ENCODE assay signal across 24 mouse cellular contexts in genomic region chr3:107119864-107120564, GRCm38 (mm10). TPM values are rescaled to one million over a fixed set of nuclear protein-coding genes. Genes with fewer than 3 reads are reported as not detected.
DNase-seq lines count a peak whose midpoint lies in the region; ATAC-seq and TF ChIP-seq lines count a peak whose summit lies in the region.
"Had no signal": no experiment of that assay in that cellular context is flagged by ENCODE, and none has a peak within 500 bp of the region (broad histone marks: within the 10 kb centered on the region; RNA-seq: fewer than 3 reads in every experiment).

No protein-coding gene starts in this region.

- no peak for TF ChIP-seq EP300 in stomach, postnatal 0 days (optimal IDR thresholded peaks at IDR 0.05)

- no peak overlapping the region for H3K9ac ChIP-seq in forebrain, embryonic 11.5 days (ENCODE audit: low read length)
- H3K9ac ChIP-seq in forebrain, embryonic 13.5 days, result no peak overlapping the region
- H3K9ac ChIP-seq in stomach, postnatal 0 days (ENCODE audit: low read length), result no peak overlapping the region
- no peak overlapping the region for H3K9ac ChIP-seq in midbrain, embryonic 16.5 days (ENCODE audit: low read depth, low read length)
- H3K9ac ChIP-seq in intestine, postnatal 0 days (ENCODE audit: low read depth, low read length), result no peak overlapping the region
- H3K9ac ChIP-seq: forebrain, embryonic 15.5 days; hindbrain, embryonic 14.5 days had no signal

- peak; percentile 15 for DNase-seq in forebrain, embryonic 11.5 days (ENCODE audit: low spot score)
- peak; percentile 57 for DNase-seq in Muller cell, postnatal 12 days (ENCODE audit: inconsistent ontology term)
- DNase-seq in stomach, postnatal 0 days (ENCODE audit: low spot score), result no peak
- DNase-seq in right cerebral cortex, postnatal 25 days, result no peak
- DNase-seq: adrenal gland, postnatal 14 days; B cell, adult 2 months; cerebellum, adult 11 months; cerebellum, adult 9-11 months; cerebellum, postnatal 25 days; gastrocnemius, postnatal 25 days; heart, postnatal 36 days had no signal

- no peak overlapping the region for H3K27ac ChIP-seq in forebrain, embryonic 11.5 days (ENCODE audit: low read depth, low read length)
- no peak overlapping the region for H3K27ac ChIP-seq in forebrain, embryonic 13.5 days
- H3K27ac ChIP-seq in stomach, postnatal 0 days (replicated peaks), result no peak overlapping the region
- H3K27ac ChIP-seq in midbrain, embryonic 16.5 days (ENCODE audit: low read length), result no peak overlapping the region
- no peak overlapping the region for H3K27ac ChIP-seq in intestine, postnatal 0 days (ENCODE audit: low read depth, low read length)
- H3K27ac ChIP-seq: forebrain, embryonic 10.5 days; forebrain, embryonic 15.5 days; hindbrain, embryonic 14.5 days; hindbrain, postnatal 0 days had no signal

- WGBS in forebrain, embryonic 11.5 days, result 93% methylated on average over 2 of the region's 2 CpGs
- 91% methylated on average over 2 of the region's 2 CpGs for WGBS in forebrain, embryonic 13.5 days
- 96% methylated on average over 2 of the region's 2 CpGs for WGBS in stomach, postnatal 0 days
- 88% methylated on average over 2 of the region's 2 CpGs for WGBS in midbrain, embryonic 16.5 days
- WGBS in intestine, postnatal 0 days, result 83% methylated on average over 2 of the region's 2 CpGs

- no peak overlapping the region for H3K4me3 ChIP-seq in forebrain, embryonic 11.5 days (ENCODE audit: low read depth, low read length)
- no peak overlapping the region for H3K4me3 ChIP-seq in forebrain, embryonic 13.5 days
- H3K4me3 ChIP-seq in stomach, postnatal 0 days (ENCODE audit: low read depth, low read length), result no peak overlapping the region
- no peak overlapping the region for H3K4me3 ChIP-seq in midbrain, embryonic 16.5 days (ENCODE audit: low read depth, low read length)
- no peak overlapping the region for H3K4me3 ChIP-seq in intestine, postnatal 0 days (ENCODE audit: low read depth, low read length)
- H3K4me3 ChIP-seq: forebrain, embryonic 10.5 days; forebrain, embryonic 15.5 days had no signal

- no peak for ATAC-seq in forebrain, embryonic 11.5 days (replicated peaks; ENCODE audit: low FRiP score)
- no peak for ATAC-seq in forebrain, embryonic 13.5 days
- ATAC-seq in hematopoietic stem cell, adult 5-6 weeks (replicated peaks in 1 of 2; ENCODE audit: insufficient read depth in 1 of 2, low FRiP score in 2 of 2, low TSS enrichment in 1 of 2, low read depth in 1 of 2, poor library complexity in 2 of 2, severe bottlenecking in 2 of 2), result peak; percentile 57 to 62
- ATAC-seq in stomach, postnatal 0 days (ENCODE audit: low FRiP score, low TSS enrichment), result peak; percentile 74; the same call in 1 of the 2 replicates
- ATAC-seq in midbrain, embryonic 16.5 days, result no peak
- ATAC-seq in intestine, postnatal 0 days, result no peak
- ATAC-seq: forebrain, embryonic 15.5 days; hindbrain, postnatal 0 days; inflammation-experienced regulatory T-cells, adult 6 months; intestine, embryonic 16.5 days; Patski had no signal

- no peaks in the 10 kb centered on the region for H3K27me3 ChIP-seq in forebrain, embryonic 11.5 days (ENCODE audit: control insufficient read depth, insufficient read depth, low read length)
- no peaks in the 10 kb centered on the region for H3K27me3 ChIP-seq in forebrain, embryonic 13.5 days
- no peaks in the 10 kb centered on the region for H3K27me3 ChIP-seq in stomach, postnatal 0 days (ENCODE audit: control insufficient read depth, insufficient read depth, low read length)
- H3K27me3 ChIP-seq in midbrain, embryonic 16.5 days (ENCODE audit: control insufficient read depth, insufficient read depth, low read depth, low read length), result no peaks in the 10 kb centered on the region
- H3K27me3 ChIP-seq in intestine, postnatal 0 days (replicated peaks; ENCODE audit: control insufficient read depth, insufficient read depth, low read length), result no peaks in the 10 kb centered on the region
- H3K27me3 ChIP-seq: forebrain, embryonic 15.5 days; Patski had no signal

- no peak for TF ChIP-seq CTCF in stomach, postnatal 0 days (IDR thresholded peaks at IDR 0.05; ENCODE audit: low read depth)
- no peak for TF ChIP-seq CTCF in intestine, postnatal 0 days (IDR thresholded peaks at IDR 0.05; ENCODE audit: low read depth)

- H3K4me1 ChIP-seq in forebrain, embryonic 11.5 days (replicated peaks; ENCODE audit: control insufficient read depth, insufficient read depth, low read length), result no peaks in the 10 kb centered on the region
- H3K4me1 ChIP-seq in forebrain, embryonic 13.5 days, result 0 out of 2 replicates have a peak, but pooled peaks cover 1% of the 10 kb centered on the region
- H3K4me1 ChIP-seq in stomach, postnatal 0 days (replicated peaks; ENCODE audit: control insufficient read depth, insufficient read depth), result no peaks in the 10 kb centered on the region
- H3K4me1 ChIP-seq in midbrain, embryonic 16.5 days (ENCODE audit: control insufficient read depth, insufficient read depth, low read length), result no peaks in the 10 kb centered on the region
- H3K4me1 ChIP-seq in intestine, postnatal 0 days (replicated peaks; ENCODE audit: control insufficient read depth, insufficient read depth, low read length), result no peaks in the 10 kb centered on the region
- H3K4me1 ChIP-seq: forebrain, embryonic 10.5 days; forebrain, embryonic 15.5 days had no signal

- no peaks in the 10 kb centered on the region for H3K9me3 ChIP-seq in forebrain, embryonic 11.5 days (ENCODE audit: control insufficient read depth, low read length)
- no peaks in the 10 kb centered on the region for H3K9me3 ChIP-seq in forebrain, embryonic 13.5 days (replicated peaks)
- no peaks in the 10 kb centered on the region for H3K9me3 ChIP-seq in stomach, postnatal 0 days (ENCODE audit: control insufficient read depth, low read length)
- H3K9me3 ChIP-seq in midbrain, embryonic 16.5 days (replicated peaks; ENCODE audit: control insufficient read depth, low read length, poor library complexity, severe bottlenecking), result no peaks in the 10 kb centered on the region
- H3K9me3 ChIP-seq in intestine, postnatal 0 days (ENCODE audit: control insufficient read depth), result no peaks in the 10 kb centered on the region
- H3K9me3 ChIP-seq: forebrain, embryonic 10.5 days; forebrain, embryonic 15.5 days had no signal

- no peak overlapping the region for H3K4me2 ChIP-seq in forebrain, embryonic 11.5 days (ENCODE audit: low read depth, low read length, severe bottlenecking)
- H3K4me2 ChIP-seq in forebrain, embryonic 13.5 days, result no peak overlapping the region
- H3K4me2 ChIP-seq in stomach, postnatal 0 days (replicated peaks; ENCODE audit: low read depth), result no peak overlapping the region
- no peak overlapping the region for H3K4me2 ChIP-seq in midbrain, embryonic 16.5 days (ENCODE audit: low read length)
- H3K4me2 ChIP-seq in intestine, postnatal 0 days (replicated peaks; ENCODE audit: low read depth), result no peak overlapping the region
- H3K4me2 ChIP-seq: forebrain, embryonic 15.5 days; heart, embryonic 11.5 days; hindbrain, embryonic 14.5 days had no signal

- no peaks in the 10 kb centered on the region for H3K36me3 ChIP-seq in forebrain, embryonic 11.5 days (ENCODE audit: control insufficient read depth, insufficient read depth, low read length)
- no peaks in the 10 kb centered on the region for H3K36me3 ChIP-seq in forebrain, embryonic 13.5 days (ENCODE audit: poor library complexity, severe bottlenecking)
- no peaks in the 10 kb centered on the region for H3K36me3 ChIP-seq in stomach, postnatal 0 days (ENCODE audit: control insufficient read depth, insufficient read depth, low read length)
- H3K36me3 ChIP-seq in midbrain, embryonic 16.5 days (ENCODE audit: control insufficient read depth, insufficient read depth, low read length), result no peaks in the 10 kb centered on the region
- H3K36me3 ChIP-seq in intestine, postnatal 0 days (ENCODE audit: control insufficient read depth, insufficient read depth), result no peaks in the 10 kb centered on the region
- H3K36me3 ChIP-seq: forebrain, embryonic 10.5 days; forebrain, embryonic 15.5 days had no signal

RNA-seq across cellular contexts. Expression of gene Kcna2, which starts 19.1 kb away (rescaled TPM):
- 0.05 and 0.20 TPM in 2 replicates for polyA plus RNA-seq in forebrain, embryonic 11.5 days (2014; fragmentation: Nextera tagmentation; extraction: Ambion mirVana)
- polyA plus RNA-seq in forebrain, embryonic 13.5 days (2015; fragmentation: Nextera tagmentation; extraction: Ambion mirVana), result 0.37 and 0.49 TPM in 2 replicates
- total RNA-seq in hematopoietic stem cell, adult 5-6 weeks (2017), result not detected in 2 replicates
- 0.13 and 0.16 TPM in 2 replicates for polyA plus RNA-seq in stomach, postnatal 0 days (2015; fragmentation: Nextera tagmentation; extraction: Ambion mirVana)
- 1.6 TPM in 2 replicates for polyA plus RNA-seq in midbrain, embryonic 16.5 days (2015; fragmentation: Nextera tagmentation; extraction: Ambion mirVana)
- 0.05 and 0.07 TPM in 2 replicates for polyA plus RNA-seq in intestine, postnatal 0 days (2015; fragmentation: Nextera tagmentation; extraction: Ambion mirVana)
- total RNA-seq: MEL had no signal
- polyA plus RNA-seq: forebrain, embryonic 10.5 days had no signal

Comparison
In these comparisons a context has a peak if more than half of its experiments do, and no peak if none do; other contexts are left out.
1. ATAC-seq: peak in hematopoietic stem cell, adult 5-6 weeks (2 of 2) and stomach, postnatal 0 days (single experiment); none in forebrain, embryonic 11.5 days (single experiment), forebrain, embryonic 13.5 days (single experiment), midbrain, embryonic 16.5 days (single experiment) and intestine, postnatal 0 days (single experiment).
2. DNase-seq: peak in forebrain, embryonic 11.5 days (single experiment) and Muller cell, postnatal 12 days (single experiment); none in stomach, postnatal 0 days (single experiment) and right cerebral cortex, postnatal 25 days (single experiment).